Mouse (Mus musculus) heart, embryonic 12.5 days (tissue): Measurements from ENCODE around the gene 1600014C10Rik. TPM values are rescaled to one million over a fixed set of nuclear protein-coding genes. Genes with fewer than 3 reads are reported as not detected.

Experiments used
- ATAC-seq: fragments of 200-750 bp; cut with Nextera tagmentation; 2 replicates; pipeline ENCODE4 v1.8.0; 2017; ENCODE audit warnings: moderate TSS enrichment, moderate library complexity; ENCODE audit not compliant: insufficient number of reproducible peaks, low FRiP score
- H3K27ac ChIP-seq: fragments of 300-500 bp; sonication (generic); 2 replicates; pipeline ENCODE4 v1.5.1; 2016; ENCODE audit warnings: mild to moderate bottlenecking, moderate library complexity; ENCODE audit not compliant: poor library complexity, severe bottlenecking
- H3K27me3 ChIP-seq: fragments of 300-500 bp; sonication (generic); replicated peaks from 2 replicates; pipeline ENCODE4 v1.6.1; 2016; ENCODE audit warnings: mild to moderate bottlenecking, moderate library complexity
- H3K36me3 ChIP-seq: fragments of 300-500 bp; sonication (generic); 2 replicates; pipeline ENCODE4 v1.6.1; 2016; ENCODE audit warnings: mild to moderate bottlenecking, moderate library complexity
- H3K4me1 ChIP-seq: fragments of 300-500 bp; sonication (generic); replicated peaks from 2 replicates; pipeline ENCODE4 v1.6.1; 2016; ENCODE audit warnings: mild to moderate bottlenecking
- H3K4me2 ChIP-seq: fragments of 300-500 bp; sonication (generic); 2 replicates; pipeline ENCODE4 v1.6.1; 2016; ENCODE audit warnings: mild to moderate bottlenecking, moderate library complexity
- H3K4me3 ChIP-seq: fragments of 300-500 bp; sonication (generic); 2 replicates; pipeline ENCODE4 v1.5.1; 2016; ENCODE audit warnings: mild to moderate bottlenecking
- H3K9ac ChIP-seq: fragments of 300-500 bp; sonication (generic); 2 replicates; pipeline ENCODE4 v1.6.1; 2016; ENCODE audit warnings: mild to moderate bottlenecking, moderate library complexity
- H3K9me3 ChIP-seq: fragments of 300-500 bp; sonication (generic); replicated peaks from 2 replicates; pipeline ENCODE4 v1.6.1; 2016; ENCODE audit warnings: mild to moderate bottlenecking, moderate library complexity
- WGBS: fragments of 180-500 bp; shearing (Covaris S2); methylation state at CpG from one replicate; pipeline ENCODE4 v1.1.7; 2016; 5-methylcytosine and 5-hydroxymethylcytosine counted together
- polyA plus RNA-seq: library from polyadenylated mRNA; unstranded; fragments of >200 nt; fragmentation: Nextera tagmentation; extraction: Ambion mirVana; gene quantifications from 2 replicates; pipeline ENCODE4 v1.2.1, GENCODE M21; 2016

1600014C10Rik gene
- polyA plus RNA-seq, 1 experiment from 2014 or later, result 13.5 TPM

DNA sequence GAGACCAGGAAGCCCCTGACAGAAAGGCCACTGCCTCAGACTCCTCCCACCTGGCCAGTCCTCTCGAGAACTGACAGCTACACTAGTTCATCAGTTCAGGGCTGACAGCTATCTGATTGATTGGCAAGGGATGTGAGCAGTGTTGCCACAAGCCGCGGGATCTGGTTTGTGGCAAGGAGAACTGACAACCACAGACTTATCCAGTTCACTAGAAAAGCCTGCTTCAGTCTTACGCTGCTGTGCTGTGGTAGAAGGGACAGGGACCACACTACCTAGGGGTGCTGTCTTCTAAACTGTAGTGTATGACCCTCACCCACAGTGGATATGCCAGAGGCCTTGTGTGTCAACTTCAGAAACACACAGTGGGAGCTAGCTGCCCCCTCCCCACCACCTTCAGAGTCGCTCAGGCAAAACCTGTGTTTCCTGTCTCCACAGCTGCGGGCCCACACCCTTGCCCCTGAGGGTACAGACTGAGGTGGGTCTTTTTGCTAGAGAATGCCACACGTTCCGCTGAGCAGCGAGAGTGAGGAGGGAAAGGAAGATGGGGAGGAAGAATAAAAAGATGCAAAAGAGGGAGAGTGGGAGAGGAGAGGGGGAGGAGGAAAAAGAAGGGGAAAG is 19.5 kb upstream of the 1600014C10Rik start:
- peaks cover 3% of the 10 kb centered on the region; the same call in 1 of the 2 replicates for H3K9me3 ChIP-seq
- no peak overlapping the region for H3K9ac ChIP-seq
- no peak overlapping the region for H3K27ac ChIP-seq
- H3K27me3 ChIP-seq, result no peaks in the 10 kb centered on the region; the same call in 1 of the 2 replicates
- H3K4me2 ChIP-seq, result no peak overlapping the region
- no peak for ATAC-seq
- 41% methylated on average over 9 of the region's 9 CpGs for WGBS
- H3K4me3 ChIP-seq, result no peak overlapping the region
- H3K4me1 ChIP-seq, result peaks cover 8% of the 10 kb centered on the region
- H3K36me3 ChIP-seq, result no peaks in the 10 kb centered on the region

- no peaks in the 10 kb centered on the region for H3K36me3 ChIP-seq
- peak; percentile 37; the same call in 1 of the 2 replicates for ATAC-seq
- peak overlapping the region; percentile 36; the same call in 1 of the 2 replicates for H3K27ac ChIP-seq
- peak overlapping the region; percentile 42 for H3K4me3 ChIP-seq
- peaks cover 8% of the 10 kb centered on the region for H3K4me1 ChIP-seq
- WGBS, result 7% methylated on average over 21 of the region's 21 CpGs
- peak overlapping the region; percentile 52; the same call in 1 of the 2 replicates for H3K9ac ChIP-seq
- peaks cover under 1% of the 10 kb centered on the region for H3K27me3 ChIP-seq
- no peaks in the 10 kb centered on the region for H3K9me3 ChIP-seq
- H3K4me2 ChIP-seq, result peak overlapping the region; percentile 86
Observed at GRCm38 (mm10) chr7:38166930-38167645, 15.9 kb upstream of the 1600014C10Rik start.

DNA sequence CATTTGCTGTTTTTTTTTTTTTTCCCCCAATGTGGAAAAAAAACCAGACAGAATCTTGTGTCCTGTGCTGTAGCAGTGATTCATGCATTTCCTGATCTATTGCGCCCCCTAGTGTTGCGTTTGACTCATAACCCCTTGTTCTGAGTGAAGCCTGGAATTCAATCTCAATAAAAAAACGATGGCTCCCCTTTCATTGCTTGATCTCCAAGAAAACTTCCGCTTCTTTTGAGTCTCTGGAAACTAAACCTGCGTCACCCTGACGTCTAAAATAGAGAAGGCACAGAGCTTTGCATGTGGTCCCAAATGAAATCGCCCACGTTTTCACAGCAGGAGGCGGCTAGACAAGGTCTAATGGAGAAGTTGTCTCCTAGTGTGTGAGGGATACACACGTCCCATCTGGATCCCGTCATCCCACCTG is 15.3 kb upstream of the 1600014C10Rik start:
- Histone ChIP-seq H3K4me2 (peak overlapping the region; percentile 86), H3K9me3 (no peaks in the 10 kb centered on the region), H3K9ac (no peak overlapping the region), H3K4me1 (peaks cover 8% of the 10 kb centered on the region), H3K27me3 (peaks cover 5% of the 10 kb centered on the region), H3K4me3 (no peak overlapping the region), H3K36me3 (no peaks in the 10 kb centered on the region), H3K27ac (no peak overlapping the region)
- 14% methylated on average over 11 of the region's 11 CpGs for WGBS
- ATAC-seq, result no peak

- Histone ChIP-seq H3K9me3 (no peaks in the 10 kb centered on the region), H3K36me3 (no peaks in the 10 kb centered on the region), H3K4me1 (peaks cover 11% of the 10 kb centered on the region), H3K27me3 (peaks cover 29% of the 10 kb centered on the region), H3K4me2 (peak overlapping the region; percentile 75), H3K27ac (no peak overlapping the region), H3K4me3 (peak overlapping the region; percentile 44), H3K9ac (no peak overlapping the region)
- no peak for ATAC-seq
- WGBS, result 15% methylated on average over 14 of the region's 14 CpGs
Observed at GRCm38 (mm10) chr7:38173871-38174270, 9.1 kb upstream of the 1600014C10Rik start.

- no peaks in the 10 kb centered on the region for H3K36me3 ChIP-seq
- peak overlapping the region; percentile 44 for H3K4me3 ChIP-seq
- peak overlapping the region; percentile 60 for H3K9ac ChIP-seq
- H3K9me3 ChIP-seq, result no peaks in the 10 kb centered on the region
- peaks cover 11% of the 10 kb centered on the region for H3K4me1 ChIP-seq
- no peak; the same call in 1 of the 2 replicates for ATAC-seq
- peaks cover 29% of the 10 kb centered on the region for H3K27me3 ChIP-seq
- H3K4me2 ChIP-seq, result peak overlapping the region; percentile 75
- WGBS, result 13% methylated on average over 31 of the region's 31 CpGs
- no peak overlapping the region for H3K27ac ChIP-seq
Observed at GRCm38 (mm10) chr7:38174321-38175148, 8.5 kb upstream of the 1600014C10Rik start.

- no peak overlapping the region for H3K27ac ChIP-seq
- no peak overlapping the region for H3K9ac ChIP-seq
- peaks cover 11% of the 10 kb centered on the region for H3K4me1 ChIP-seq
- H3K4me3 ChIP-seq, result no peak overlapping the region
- no peak overlapping the region for H3K4me2 ChIP-seq
- no peaks in the 10 kb centered on the region for H3K9me3 ChIP-seq
- WGBS, result 81% methylated on average over 3 of the region's 3 CpGs
- H3K36me3 ChIP-seq, result no peaks in the 10 kb centered on the region
- H3K27me3 ChIP-seq, result peaks cover 29% of the 10 kb centered on the region
- ATAC-seq, result no peak
Observed at GRCm38 (mm10) chr7:38176056-38176455, 7.0 kb upstream of the 1600014C10Rik start.

GRCm38 (mm10) chr7:38179896-38180295 is 3.1 kb upstream of the 1600014C10Rik start:
- Histone ChIP-seq H3K4me2 (no peak overlapping the region), H3K9ac (no peak overlapping the region), H3K27ac (no peak overlapping the region), H3K4me1 (peaks cover 13% of the 10 kb centered on the region), H3K27me3 (peaks cover 8% of the 10 kb centered on the region), H3K9me3 (no peaks in the 10 kb centered on the region), H3K36me3 (no peaks in the 10 kb centered on the region), H3K4me3 (no peak overlapping the region)
- no peak for ATAC-seq
- WGBS, result 66% methylated on average over 3 of the region's 3 CpGs

DNA sequence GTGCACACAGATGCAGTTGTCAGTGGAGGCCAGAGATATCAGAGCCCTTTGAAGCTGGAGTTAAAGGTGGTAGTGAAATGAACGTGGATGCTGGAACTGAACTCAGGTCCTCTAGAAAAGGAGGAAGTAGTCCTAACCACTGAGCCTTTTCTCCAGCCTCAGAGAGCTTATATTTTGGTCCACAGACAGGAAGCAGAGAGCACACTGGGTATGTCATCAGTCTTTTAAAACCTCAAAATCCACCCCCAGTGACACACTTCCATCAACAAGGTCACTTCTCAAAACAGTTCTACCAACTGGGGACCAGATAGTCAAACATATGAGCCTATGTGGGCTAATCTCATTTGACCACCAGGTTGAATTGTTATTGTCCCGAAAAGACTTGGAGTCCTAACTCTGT is 1.7 kb upstream of the 1600014C10Rik start:
- Histone ChIP-seq H3K27ac (no peak overlapping the region), H3K9me3 (no peaks in the 10 kb centered on the region), H3K4me3 (no peak overlapping the region), H3K36me3 (no peaks in the 10 kb centered on the region), H3K27me3 (no peaks in the 10 kb centered on the region), H3K4me1 (peaks cover 13% of the 10 kb centered on the region), H3K9ac (no peak overlapping the region), H3K4me2 (no peak overlapping the region)
- ATAC-seq, result no peak
- 76% methylated on average over 2 of the region's 2 CpGs for WGBS

- Histone ChIP-seq H3K9ac (peak overlapping the region; percentile 76; the same call in 1 of the 2 replicates), H3K36me3 (no peaks in the 10 kb centered on the region), H3K27me3 (no peaks in the 10 kb centered on the region), H3K9me3 (no peaks in the 10 kb centered on the region), H3K27ac (peak overlapping the region; percentile 76), H3K4me2 (peak overlapping the region; percentile 88), H3K4me3 (peak overlapping the region; percentile 63), H3K4me1 (peaks cover 13% of the 10 kb centered on the region)
- peak; percentile 44; the same call in 1 of the 2 replicates for ATAC-seq
- WGBS, result under 1% methylated on average over 11 of the region's 11 CpGs
Observed at GRCm38 (mm10) chr7:38182596-38182961, 438 bp upstream of the 1600014C10Rik start.

GRCm38 (mm10) chr7:38183709-38184417 is 846 bp downstream of the 1600014C10Rik start:
- Histone ChIP-seq H3K4me2 (peak overlapping the region; percentile 88), H3K36me3 (no peaks in the 10 kb centered on the region)
- 2% methylated on average over 35 of the region's 36 CpGs for WGBS

More at GRCm38 (mm10) chr7:38183709-38184417, 846 bp downstream of the 1600014C10Rik start:
- Histone ChIP-seq H3K27ac (peak overlapping the region; percentile 76), H3K27me3 (no peaks in the 10 kb centered on the region), H3K9me3 (no peaks in the 10 kb centered on the region), H3K4me1 (peaks cover 13% of the 10 kb centered on the region), H3K9ac (peak overlapping the region; percentile 76), H3K4me3 (peak overlapping the region; percentile 63)
- peak; percentile 88 for ATAC-seq
